Mouse (Mus musculus) liver, postnatal 0 days (tissue): ENCODE data around the gene Slit3. TPM values are rescaled to one million over a fixed set of nuclear protein-coding genes. Genes with fewer than 3 reads are reported as not detected.

ENCODE experiments used
- ATAC-seq: fragments of 200-750 bp; cut with Nextera tagmentation; 2 replicates; pipeline ENCODE4 v1.8.0; 2017; ENCODE audit warnings: mild to moderate bottlenecking, moderate library complexity
- DNase-seq: peaks from one replicate; pipeline ENCODE4 v3.0.0-alpha.2; 2016
- H3K27ac ChIP-seq: fragments of 300-500 bp; sonication (generic); 2 replicates; pipeline ENCODE4 v1.5.1; 2014; ENCODE audit warnings: antibody characterized with exemption, moderate library complexity, mild to moderate bottlenecking, low read depth
- H3K27me3 ChIP-seq: fragments of 300-500 bp; sonication (generic); 2 replicates; pipeline ENCODE4 v1.6.1; 2014; ENCODE audit warnings: low read length, control low read depth, mixed read lengths; ENCODE audit not compliant: insufficient read depth
- H3K36me3 ChIP-seq: fragments of 300-500 bp; sonication (generic); replicated peaks from 2 replicates; pipeline ENCODE4 v1.6.1; 2014; ENCODE audit warnings: mild to moderate bottlenecking, control low read depth, low read length, moderate library complexity, mixed read lengths; ENCODE audit not compliant: insufficient read depth
- H3K4me1 ChIP-seq: fragments of 300-500 bp; sonication (generic); 2 replicates; pipeline ENCODE4 v1.6.1; 2014; ENCODE audit warnings: antibody characterized with exemption, mild to moderate bottlenecking, control low read depth; ENCODE audit not compliant: insufficient read depth
- H3K4me2 ChIP-seq: fragments of 300-500 bp; sonication (generic); 2 replicates; pipeline ENCODE4 v1.6.1; 2014; ENCODE audit warnings: low read depth, mild to moderate bottlenecking, low read length, moderate library complexity, mixed read lengths
- H3K4me3 ChIP-seq: fragments of 300-500 bp; sonication (generic); 2 replicates; pipeline ENCODE4 v1.5.1; 2014; ENCODE audit warnings: low read depth, low read length
- H3K9ac ChIP-seq: fragments of 300-500 bp; sonication (generic); replicated peaks from 2 replicates; pipeline ENCODE4 v1.6.1; 2014; ENCODE audit warnings: mild to moderate bottlenecking, moderate library complexity
- H3K9me3 ChIP-seq: fragments of 300-500 bp; sonication (generic); 2 replicates; pipeline ENCODE4 v1.6.1; 2016; ENCODE audit warnings: mild to moderate bottlenecking, control low read depth, low read length, mixed read lengths
- CTCF ChIP-seq: sonication (generic); IDR thresholded peaks from 2 replicates; pipeline ENCODE4 v1.5.1; 2016; ENCODE audit warnings: antibody characterized with exemption, low read depth
- EP300 ChIP-seq: IDR thresholded peaks from 2 replicates; pipeline ENCODE4 v1.6.1; 2016; ENCODE audit warnings: antibody characterized with exemption, low read depth, mild to moderate bottlenecking
- WGBS: fragments of 180-500 bp; shearing (Covaris S2); extraction: QIAGEN DNeasy Blood & Tissue Kit; methylation state at CpG from one replicate; pipeline ENCODE4 v1.1.7; 2014; ENCODE audit not compliant: insufficient replicate concordance; 5-methylcytosine and 5-hydroxymethylcytosine counted together
- polyA plus RNA-seq: library from polyadenylated mRNA; unstranded; fragments of >200 nt; fragmentation: Nextera tagmentation; extraction: Ambion mirVana; gene quantifications from 2 replicates; pipeline ENCODE4 v1.2.1, GENCODE M21; 2015

Slit3 gene
- polyA plus RNA-seq, 1 experiment from 2014 or later: 0.20 TPM

- no peak overlapping the region for H3K9ac ChIP-seq
- no peak overlapping the region for H3K4me3 ChIP-seq
- H3K4me2 ChIP-seq: no peak overlapping the region
- H3K4me1 ChIP-seq: no peaks in the 10 kb centered on the region
- no peaks in the 10 kb centered on the region for H3K36me3 ChIP-seq
- no peaks in the 10 kb centered on the region for H3K27me3 ChIP-seq
- DNase-seq: no peak
- no peak overlapping the region for H3K27ac ChIP-seq
- H3K9me3 ChIP-seq: no peaks in the 10 kb centered on the region
- ATAC-seq: no peak
- TF ChIP-seq CTCF (no peak), EP300 (no peak)
- WGBS: 50% methylated on average over 3 of the region's 3 CpGs
These were observed 184.9 kb downstream of the Slit3 start for GRCm38 (mm10) chr11:35305910-35306309.

DNA sequence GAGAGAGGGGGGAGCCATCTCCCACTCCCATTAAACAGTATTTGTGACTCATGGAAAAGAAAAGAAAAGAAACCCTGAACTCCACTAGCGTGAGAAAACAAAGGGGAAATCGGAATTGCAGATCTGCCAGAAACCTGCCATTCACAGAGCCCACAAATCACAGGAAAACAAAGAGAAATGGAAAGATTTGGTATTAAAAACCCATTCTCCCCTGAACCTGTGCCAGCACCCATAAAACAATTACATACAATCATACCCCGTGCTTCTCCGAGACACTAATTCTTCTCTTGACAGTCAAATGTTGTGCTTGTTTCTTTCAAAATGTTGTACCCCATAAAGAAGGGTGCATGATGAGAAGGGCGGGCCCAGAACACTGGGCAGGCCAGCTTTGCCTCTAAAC is 185.9 kb downstream of the Slit3 start:
- Histone ChIP-seq H3K36me3 (no peaks in the 10 kb centered on the region), H3K4me1 (no peaks in the 10 kb centered on the region), H3K4me2 (no peak overlapping the region), H3K9ac (no peak overlapping the region), H3K4me3 (no peak overlapping the region), H3K27ac (no peak overlapping the region), H3K9me3 (no peaks in the 10 kb centered on the region), H3K27me3 (no peaks in the 10 kb centered on the region)
- no peak for ATAC-seq
- no peak for TF ChIP-seq CTCF
- TF ChIP-seq EP300: no peak
- DNase-seq: no peak
- 69% methylated on average over 5 of the region's 5 CpGs for WGBS

DNA sequence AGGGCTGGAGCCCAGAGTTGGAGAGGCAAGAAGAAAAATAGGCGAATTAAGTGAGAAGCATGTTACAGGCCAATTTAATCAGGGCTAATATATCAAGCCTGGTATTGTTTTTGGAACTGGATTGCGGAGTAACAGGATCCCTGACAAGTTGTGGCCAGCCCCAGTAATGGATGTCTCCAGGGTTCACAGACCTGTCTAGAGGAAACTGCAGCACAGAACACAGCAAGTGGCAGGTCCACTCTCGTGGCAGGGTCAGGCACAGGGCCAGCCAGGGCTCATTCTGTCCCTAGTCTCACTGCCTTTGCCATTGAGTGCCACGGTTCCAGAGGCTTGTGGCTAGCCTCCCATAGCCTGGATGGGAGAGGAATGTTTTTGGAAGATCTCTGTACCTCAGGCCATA is 187.0 kb downstream of the Slit3 start:
- no peak for TF ChIP-seq EP300
- no peak for DNase-seq

GRCm38 (mm10) chr11:35315449-35316028 is 194.5 kb downstream of the Slit3 start:
- Histone ChIP-seq H3K4me1 (no peaks in the 10 kb centered on the region), H3K27me3 (no peaks in the 10 kb centered on the region), H3K4me2 (no peak overlapping the region), H3K9me3 (no peaks in the 10 kb centered on the region), H3K27ac (no peak overlapping the region), H3K9ac (no peak overlapping the region), H3K4me3 (no peak overlapping the region), H3K36me3 (no peaks in the 10 kb centered on the region)
- no peak for DNase-seq
- no peak for ATAC-seq
- no peak for TF ChIP-seq EP300
- TF ChIP-seq CTCF: no peak
- WGBS: 53% methylated on average over 5 of the region's 5 CpGs

More for the DNA sequence above, 187.0 kb downstream of the Slit3 start:
- ATAC-seq: no peak
- H3K27me3 ChIP-seq: no peaks in the 10 kb centered on the region
- H3K27ac ChIP-seq: no peak overlapping the region
- H3K4me3 ChIP-seq: no peak overlapping the region
- 83% methylated on average over 4 of the region's 4 CpGs for WGBS
- H3K4me2 ChIP-seq: no peak overlapping the region
- no peaks in the 10 kb centered on the region for H3K36me3 ChIP-seq
- H3K4me1 ChIP-seq: no peaks in the 10 kb centered on the region
- H3K9ac ChIP-seq: no peak overlapping the region
- H3K9me3 ChIP-seq: no peaks in the 10 kb centered on the region

GRCm38 (mm10) chr11:35317221-35317620 is 196.2 kb downstream of the Slit3 start:
- Histone ChIP-seq H3K9me3 (no peaks in the 10 kb centered on the region), H3K4me1 (no peaks in the 10 kb centered on the region), H3K27ac (no peak overlapping the region), H3K9ac (no peak overlapping the region), H3K4me2 (no peak overlapping the region), H3K27me3 (no peaks in the 10 kb centered on the region), H3K4me3 (no peak overlapping the region), H3K36me3 (no peaks in the 10 kb centered on the region)
- 76% methylated on average over 5 of the region's 5 CpGs for WGBS
- no peak for ATAC-seq
- TF ChIP-seq CTCF: no peak
- no peak for DNase-seq

GRCm38 (mm10) chr11:35317775-35318432 is 196.9 kb downstream of the Slit3 start:
- ATAC-seq: no peak
- WGBS: 78% methylated on average over 7 of the region's 7 CpGs
- no peaks in the 10 kb centered on the region for H3K36me3 ChIP-seq

More at GRCm38 (mm10) chr11:35317775-35318432, 196.9 kb downstream of the Slit3 start:
- no peak for TF ChIP-seq EP300
- TF ChIP-seq CTCF: no peak
- Histone ChIP-seq H3K4me2 (no peak overlapping the region), H3K4me3 (no peak overlapping the region), H3K27ac (no peak overlapping the region), H3K27me3 (no peaks in the 10 kb centered on the region), H3K9me3 (no peaks in the 10 kb centered on the region), H3K4me1 (no peaks in the 10 kb centered on the region), H3K9ac (no peak overlapping the region)
- DNase-seq: no peak
